Mouse (Mus musculus) heart, postnatal 10 days (tissue): ENCODE results near the gene Zfp180. TPM values are rescaled to one million over a fixed set of nuclear protein-coding genes. Genes with fewer than 3 reads are reported as not detected.

Experiments used
- total RNA-seq, 2 experiments: library from RNA; stranded (reverse); gene quantifications; 2 replicates each; pipeline ENCODE4 v1.2.3; 2021

The Zfp180 gene
- total RNA-seq, 2 experiments from 2014 or later, result 9.5 to 10.3 TPM

Other genes with a start within 250 kb of the Zfp180 start
- gene Vmn1r176, start 244.6 kb upstream of the Zfp180 start, total RNA-seq, result not detected
- gene Vmn1r177, start 215.5 kb upstream of the Zfp180 start, total RNA-seq, result not detected
- not detected for gene Vmn1r178, start 189.9 kb upstream of the Zfp180 start, total RNA-seq
- gene Vmn1r179, start 154.9 kb upstream of the Zfp180 start, total RNA-seq, result not detected
- not detected for gene Vmn1r180, start 131.3 kb upstream of the Zfp180 start, total RNA-seq
- gene Vmn1r181, start 107.3 kb upstream of the Zfp180 start, total RNA-seq, result not detected
- not detected for gene V1rd19, start 80.2 kb upstream of the Zfp180 start, total RNA-seq
- gene Vmn1r183, start 28.7 kb upstream of the Zfp180 start, total RNA-seq, result not detected
- 1 to 10 TPM; 3.1 to 3.8 TPM for gene Zfp112, start 30.4 kb downstream of the Zfp180 start, total RNA-seq
- 1 to 10 TPM; 4.6 to 6.0 TPM for gene Zfp235, start 52.2 kb downstream of the Zfp180 start, total RNA-seq
- under 1 TPM; 0.12 to 0.19 TPM for gene Zfp114, start 93.1 kb downstream of the Zfp180 start, total RNA-seq
- 1 to 10 TPM; 4.7 to 9.8 TPM for gene Zfp111, start 129.5 kb downstream of the Zfp180 start, total RNA-seq
- 1 to 10 TPM; 1.3 to 2.1 TPM for gene Zfp109, start 155.6 kb downstream of the Zfp180 start, total RNA-seq
- gene Zfp108, start 172.9 kb downstream of the Zfp180 start, total RNA-seq, result 1 to 10 TPM; 1.4 to 1.7 TPM
- 1 to 10 TPM; 3.5 to 5.0 TPM for gene Zfp93, start 188.5 kb downstream of the Zfp180 start, total RNA-seq
- 1 to 10 TPM; 4.0 to 5.5 TPM for gene Zfp61, start 219.3 kb downstream of the Zfp180 start, total RNA-seq
- gene Zfp94, start 234.7 kb downstream of the Zfp180 start, total RNA-seq, result 1 to 10 TPM; 2.2 to 2.5 TPM